Mouse (Mus musculus): ENCODE results near the gene Gm9508.

- TF ChIP-seq CTCF (IDR thresholded peaks at IDR 0.05; ENCODE audit: insufficient read depth, low read depth, low read length) (no peak), POLR2A (IDR thresholded peaks at IDR 0.05; ENCODE audit: insufficient read depth, low read depth, low read length) (no peak)
These were observed 10.0 kb downstream of the Gm9508 start for GRCm38 (mm10) chr10:77687021-77687420.

Data from olfactory bulb, adult 2 months (tissue).